ENCODE assay signal across 15 mouse cellular contexts in the genomic region with DNA sequence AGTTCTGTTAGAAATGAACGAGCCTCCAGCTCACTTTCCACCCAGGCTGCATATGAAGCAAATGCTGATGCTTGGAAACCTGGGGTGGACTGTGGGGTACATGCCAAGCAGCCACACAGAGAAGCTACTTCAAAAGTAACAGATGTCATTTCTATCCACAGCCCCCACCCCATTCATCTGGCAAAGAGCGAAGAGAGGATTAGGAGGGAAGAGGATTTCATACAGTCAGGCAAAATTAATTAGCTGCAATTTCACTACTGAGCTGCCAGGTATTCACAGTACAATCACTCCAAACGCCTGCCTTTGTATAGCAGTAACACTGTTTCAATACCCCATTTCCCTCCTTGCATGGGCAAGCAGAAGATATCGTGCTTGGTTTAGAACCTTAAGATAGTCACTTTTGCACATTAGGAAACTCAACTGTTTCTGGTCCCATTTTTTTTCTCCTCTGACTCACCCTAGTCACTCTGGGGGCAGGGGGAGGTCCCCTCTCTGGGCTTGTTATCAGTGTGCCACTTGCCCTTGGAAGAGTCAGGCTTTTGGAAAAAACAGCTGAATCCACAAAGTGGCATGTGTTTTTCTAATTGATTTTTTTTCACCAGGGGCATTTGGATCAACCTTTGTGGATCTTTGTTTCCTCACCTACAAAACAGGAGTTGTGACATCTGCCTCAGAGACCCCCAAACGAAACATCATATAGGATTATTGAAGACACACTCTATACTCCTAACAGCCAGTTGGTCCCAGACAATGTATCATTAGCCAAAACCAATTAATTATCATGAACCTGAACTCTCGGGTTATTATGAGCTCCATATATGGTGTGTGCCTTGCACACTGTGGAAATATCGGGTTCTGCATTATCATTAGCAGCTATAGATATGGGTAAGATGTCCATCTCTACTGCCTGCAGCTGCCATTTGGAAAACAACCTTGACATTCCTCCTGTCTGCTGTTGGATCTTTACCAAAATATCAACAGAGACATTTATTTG.
DNase-seq lines count a peak whose midpoint lies in the region; ATAC-seq and TF ChIP-seq lines count a peak whose summit lies in the region.
"Had no signal": no experiment of that assay in that cellular context is flagged by ENCODE, and none has a peak within 500 bp of the region (broad histone marks: within the 10 kb centered on the region; RNA-seq: fewer than 3 reads in every experiment).

No protein-coding gene starts in this region.

- DNase-seq in hindbrain, postnatal 0 days (ENCODE audit: low spot score) = peak; percentile 67
- DNase-seq in hindbrain, embryonic 10.5 days (ENCODE audit: low spot score) = no peak
- peak; percentile 10 for DNase-seq in adrenal gland, postnatal 25 days
- DNase-seq: cerebellum, adult 11-12 months; gastrocnemius, postnatal 14 days; liver, embryonic 13.5 days; lung, postnatal 10 days; right cerebral cortex, postnatal 25 days; thymus, postnatal 36 days had no signal

- 41% methylated on average over 7 of the region's 7 CpGs for WGBS in hindbrain, postnatal 0 days
- 70% methylated on average over 7 of the region's 7 CpGs for WGBS in hindbrain, embryonic 10.5 days
- 31% methylated on average over 7 of the region's 7 CpGs for WGBS in forebrain, embryonic 15.5 days
- 43% methylated on average over 7 of the region's 7 CpGs for WGBS in midbrain, embryonic 16.5 days

- H3K9ac ChIP-seq in hindbrain, postnatal 0 days (replicated peaks; ENCODE audit: low read length) = no peak overlapping the region
- no peak overlapping the region for H3K9ac ChIP-seq in forebrain, embryonic 15.5 days (replicated peaks)
- 0 out of 2 replicates have a peak overlapping the region, but pooled peaks have one; percentile 6 for H3K9ac ChIP-seq in midbrain, embryonic 16.5 days (ENCODE audit: low read depth, low read length)
- H3K9ac ChIP-seq: kidney, embryonic 15.5 days; liver, embryonic 13.5 days had no signal

- H3K4me3 ChIP-seq in hindbrain, postnatal 0 days (ENCODE audit: low read length) = no peak overlapping the region
- no peak overlapping the region for H3K4me3 ChIP-seq in hindbrain, embryonic 10.5 days
- H3K4me3 ChIP-seq in forebrain, embryonic 15.5 days = no peak overlapping the region
- no peak overlapping the region for H3K4me3 ChIP-seq in midbrain, embryonic 16.5 days (ENCODE audit: low read depth, low read length)
- H3K4me3 ChIP-seq: erythroblast, embryonic 14.5 days; kidney, embryonic 15.5 days; liver, embryonic 13.5 days had no signal

- H3K9me3 ChIP-seq in hindbrain, postnatal 0 days (ENCODE audit: low read length) = no peaks in the 10 kb centered on the region
- H3K9me3 ChIP-seq in hindbrain, embryonic 10.5 days = no peaks in the 10 kb centered on the region
- H3K9me3 ChIP-seq in forebrain, embryonic 15.5 days = no peaks in the 10 kb centered on the region
- no peaks in the 10 kb centered on the region for H3K9me3 ChIP-seq in midbrain, embryonic 16.5 days (replicated peaks; ENCODE audit: control insufficient read depth, low read length, poor library complexity, severe bottlenecking)
- H3K9me3 ChIP-seq: kidney, embryonic 15.5 days; liver, embryonic 13.5 days had no signal

- TF ChIP-seq CTCF in hindbrain, postnatal 0 days (IDR thresholded peaks at IDR 0.05; ENCODE audit: low read depth) = no peak

- H3K36me3 ChIP-seq in hindbrain, postnatal 0 days (ENCODE audit: insufficient read depth, low read length) = no peaks in the 10 kb centered on the region
- no peaks in the 10 kb centered on the region for H3K36me3 ChIP-seq in hindbrain, embryonic 10.5 days
- no peaks in the 10 kb centered on the region for H3K36me3 ChIP-seq in forebrain, embryonic 15.5 days
- no peaks in the 10 kb centered on the region for H3K36me3 ChIP-seq in midbrain, embryonic 16.5 days (ENCODE audit: control insufficient read depth, insufficient read depth, low read length)
- H3K36me3 ChIP-seq: kidney, embryonic 15.5 days; liver, embryonic 13.5 days had no signal

- peak; percentile 80 for ATAC-seq in hindbrain, postnatal 0 days
- ATAC-seq in forebrain, embryonic 15.5 days (replicated peaks) = peak; percentile 85
- ATAC-seq in midbrain, embryonic 16.5 days = peak; percentile 85
- no peak for ATAC-seq in megakaryocyte-erythroid progenitor cell, adult 5-6 weeks (replicated peaks; ENCODE audit: low FRiP score, low TSS enrichment, poor library complexity, severe bottlenecking)
- ATAC-seq in erythroid progenitor cell, adult 5-6 weeks (replicated peaks; ENCODE audit: low FRiP score, poor library complexity, severe bottlenecking) = no peak

- H3K4me2 ChIP-seq in hindbrain, postnatal 0 days (ENCODE audit: low read depth, low read length) = peak overlapping the region; percentile 16; the same call in 1 of the 2 replicates
- H3K4me2 ChIP-seq in forebrain, embryonic 15.5 days (replicated peaks) = no peak overlapping the region
- no peak overlapping the region for H3K4me2 ChIP-seq in midbrain, embryonic 16.5 days (ENCODE audit: low read length)
- H3K4me2 ChIP-seq: kidney, embryonic 15.5 days; liver, embryonic 13.5 days had no signal

- no peaks in the 10 kb centered on the region for H3K4me1 ChIP-seq in hindbrain, postnatal 0 days (ENCODE audit: insufficient read depth, low read length)
- no peaks in the 10 kb centered on the region for H3K4me1 ChIP-seq in hindbrain, embryonic 10.5 days (replicated peaks)
- peaks cover 10% of the 10 kb centered on the region for H3K4me1 ChIP-seq in forebrain, embryonic 15.5 days
- H3K4me1 ChIP-seq in midbrain, embryonic 16.5 days (ENCODE audit: control insufficient read depth, insufficient read depth, low read length) = peaks cover 4% of the 10 kb centered on the region; the same call in 1 of the 2 replicates
- H3K4me1 ChIP-seq: kidney, embryonic 15.5 days; liver, embryonic 13.5 days had no signal

- H3K27ac ChIP-seq in hindbrain, postnatal 0 days = no peak overlapping the region
- H3K27ac ChIP-seq in hindbrain, embryonic 10.5 days = no peak overlapping the region
- 0 out of 2 replicates have a peak overlapping the region, but pooled peaks have one; percentile 9 for H3K27ac ChIP-seq in forebrain, embryonic 15.5 days (replicated peaks)
- peak overlapping the region; percentile 53 for H3K27ac ChIP-seq in midbrain, embryonic 16.5 days (ENCODE audit: low read length)
- H3K27ac ChIP-seq: kidney, embryonic 15.5 days; liver, embryonic 13.5 days had no signal

- no peaks in the 10 kb centered on the region for H3K27me3 ChIP-seq in hindbrain, postnatal 0 days (ENCODE audit: insufficient read depth, low read length)
- H3K27me3 ChIP-seq in hindbrain, embryonic 10.5 days (ENCODE audit: insufficient read depth, poor library complexity, severe bottlenecking) = no peaks in the 10 kb centered on the region
- H3K27me3 ChIP-seq in forebrain, embryonic 15.5 days = no peaks in the 10 kb centered on the region
- no peaks in the 10 kb centered on the region for H3K27me3 ChIP-seq in midbrain, embryonic 16.5 days (ENCODE audit: control insufficient read depth, insufficient read depth, low read depth, low read length)
- H3K27me3 ChIP-seq: kidney, embryonic 15.5 days; liver, embryonic 13.5 days had no signal

Comparison
In these comparisons a context has a peak if more than half of its experiments do, and no peak if none do; other contexts are left out.
1. ATAC-seq: peak in hindbrain, postnatal 0 days (single experiment), forebrain, embryonic 15.5 days (single experiment) and midbrain, embryonic 16.5 days (single experiment); none in megakaryocyte-erythroid progenitor cell, adult 5-6 weeks (single experiment) and erythroid progenitor cell, adult 5-6 weeks (single experiment).
2. H3K27ac ChIP-seq: peak in forebrain, embryonic 15.5 days (single experiment) and midbrain, embryonic 16.5 days (single experiment); none in hindbrain, postnatal 0 days (single experiment) and hindbrain, embryonic 10.5 days (single experiment).